8 mouse cellular contexts compared by ENCODE assay signal in genomic region chr11:76027139-76028071, GRCm38 (mm10). TPM values are rescaled to one million over a fixed set of nuclear protein-coding genes. Genes with fewer than 3 reads are reported as not detected.
DNase-seq lines count a peak whose midpoint lies in the region; ATAC-seq and TF ChIP-seq lines count a peak whose summit lies in the region.

Gene Rflnb (minus strand): TSS chr11:76027782.

- TF ChIP-seq CTCF in forebrain, postnatal 0 days (IDR thresholded peaks at IDR 0.05; ENCODE audit: low read depth) = 0 out of 2 replicates have a peak, but pooled peaks have one; percentile 21

- H3K4me2 ChIP-seq in forebrain, postnatal 0 days (ENCODE audit: low read depth) = peak within 1 kb of the TSS; percentile 90

- no peaks in the 10 kb centered on the region for H3K36me3 ChIP-seq in forebrain, postnatal 0 days (ENCODE audit: insufficient read depth)

- 2% methylated on average over 93 of the region's 112 CpGs for WGBS in forebrain, postnatal 0 days

- no peak within 1 kb of the TSS for H3K27ac ChIP-seq in forebrain, postnatal 0 days (ENCODE audit: low read depth, low read length)

- peak; percentile 82 for ATAC-seq in forebrain, postnatal 0 days

- H3K27me3 ChIP-seq in forebrain, postnatal 0 days (ENCODE audit: insufficient read depth, low read length) = peaks cover 9% of the 10 kb centered on the region

- DNase-seq in Muller cell, postnatal 12 days (ENCODE audit: inconsistent ontology term) = peak; percentile 91
- peak; percentile 83 for DNase-seq in cerebellum, adult 8-10 months
- DNase-seq in forebrain, postnatal 0 days = peak; percentile 60
- DNase-seq in heart, postnatal 4 days = peak; percentile 96
- peak; percentile 49 for DNase-seq in layer of hippocampus, adult 9-11 months
- peak; percentile 94 for DNase-seq in lung, postnatal 14 days
- peak; percentile 94 for DNase-seq in ovary, postnatal 36 days (ENCODE audit: low spot score)
- DNase-seq in thymus, postnatal 25 days = peak; percentile 52

- peak within 1 kb of the TSS; percentile 52 for H3K4me3 ChIP-seq in forebrain, postnatal 0 days (ENCODE audit: low read depth, low read length)

- H3K4me1 ChIP-seq in forebrain, postnatal 0 days (ENCODE audit: insufficient read depth) = no peaks in the 10 kb centered on the region

- peak within 1 kb of the TSS; percentile 60 for H3K9ac ChIP-seq in forebrain, postnatal 0 days

- no peaks in the 10 kb centered on the region for H3K9me3 ChIP-seq in forebrain, postnatal 0 days (ENCODE audit: low read length)

RNA-seq across cellular contexts. Expression of gene Rflnb, which starts in this region (rescaled TPM):
- total RNA-seq in forebrain, postnatal 0 days (2014; rRNA removed) = 11.6 and 12.7 TPM in 2 replicates
- polyA plus RNA-seq in forebrain, postnatal 0 days (2015; fragmentation: Nextera tagmentation; extraction: Ambion mirVana) = 9.1 and 14.0 TPM in 2 replicates
- total RNA-seq in heart, postnatal 4 days (2021) = 10 to 100 TPM; 37.3 to 42.1 TPM
